Mouse (Mus musculus): ENCODE measurements around the gene Cpne9.

The Cpne9 gene

GRCm38 (mm10) chr6:113282101-113282802 is at the start of gene Cpne9:
Gene Cpne9, plus strand, starts transcription at chr6:113282307.
- DNase-seq (ENCODE audit: low read depth, low spot score): peak; percentile 89

- DNase-seq (ENCODE audit: low read depth, low spot score): no peak
These were observed 47.0 kb upstream of the Cpne9 start for GRCm38 (mm10) chr6:113235141-113235540.

- DNase-seq (ENCODE audit: low read depth, low spot score): peak; percentile 98
These were observed 44.4 kb upstream of the Cpne9 start, which contains the start of gene Mtmr14 for GRCm38 (mm10) chr6:113237542-113238270. Gene Mtmr14, plus strand, starts transcription at chr6:113237843.

GRCm38 (mm10) chr6:113238442-113238841 is 43.7 kb upstream of the Cpne9 start:
- peak; percentile 11 for DNase-seq (ENCODE audit: low read depth, low spot score)

- DNase-seq (ENCODE audit: low read depth, low spot score): no peak
These were observed 39.4 kb upstream of the Cpne9 start for GRCm38 (mm10) chr6:113242753-113243152.

- no peak for DNase-seq (ENCODE audit: low read depth, low spot score)
These were observed 36.5 kb upstream of the Cpne9 start for GRCm38 (mm10) chr6:113245585-113245984.

GRCm38 (mm10) chr6:113250786-113251185 is 31.3 kb upstream of the Cpne9 start:
- no peak for DNase-seq (ENCODE audit: low read depth, low spot score)

- DNase-seq (ENCODE audit: low read depth, low spot score): peak; percentile 47
These were observed 30.2 kb upstream of the Cpne9 start for GRCm38 (mm10) chr6:113251921-113252320.

- DNase-seq (ENCODE audit: low read depth, low spot score): no peak
These were observed 27.2 kb upstream of the Cpne9 start for GRCm38 (mm10) chr6:113254899-113255298.

- no peak for DNase-seq (ENCODE audit: low read depth, low spot score)
These were observed 20.8 kb upstream of the Cpne9 start for GRCm38 (mm10) chr6:113261174-113261858.

- no peak for DNase-seq (ENCODE audit: low read depth, low spot score)
These were observed 18.6 kb upstream of the Cpne9 start for GRCm38 (mm10) chr6:113263531-113263930.

- DNase-seq (ENCODE audit: low read depth, low spot score): peak; percentile 51
These were observed 17.7 kb upstream of the Cpne9 start for GRCm38 (mm10) chr6:113264429-113264828.

GRCm38 (mm10) chr6:113266996-113267655 is 15.0 kb upstream of the Cpne9 start:
- peak; percentile 58 for DNase-seq (ENCODE audit: low read depth, low spot score)

GRCm38 (mm10) chr6:113267988-113268387 is 14.1 kb upstream of the Cpne9 start:
- DNase-seq (ENCODE audit: low read depth, low spot score): no peak

- DNase-seq (ENCODE audit: low read depth, low spot score): no peak
These were observed 9.7 kb upstream of the Cpne9 start for GRCm38 (mm10) chr6:113272365-113272764.

GRCm38 (mm10) chr6:113276846-113277245 is 5.3 kb upstream of the Cpne9 start:
- DNase-seq (ENCODE audit: low read depth, low spot score): no peak

- DNase-seq (ENCODE audit: low read depth, low spot score): no peak
These were observed 431 bp upstream of the Cpne9 start for GRCm38 (mm10) chr6:113281676-113282075.

- DNase-seq (ENCODE audit: low read depth, low spot score): no peak
These were observed 862 bp downstream of the Cpne9 start for GRCm38 (mm10) chr6:113282969-113283368.

- DNase-seq (ENCODE audit: low read depth, low spot score): peak; percentile 97
These were observed 1.4 kb downstream of the Cpne9 start for GRCm38 (mm10) chr6:113283500-113283899.

GRCm38 (mm10) chr6:113284931-113285330 is 2.8 kb downstream of the Cpne9 start:
- no peak for DNase-seq (ENCODE audit: low read depth, low spot score)

GRCm38 (mm10) chr6:113286316-113286715 is 4.2 kb downstream of the Cpne9 start:
- DNase-seq (ENCODE audit: low read depth, low spot score): no peak

GRCm38 (mm10) chr6:113287236-113287635 is 5.1 kb downstream of the Cpne9 start:
- DNase-seq (ENCODE audit: low read depth, low spot score): no peak

Measured in R1 (cell line).